Mouse (Mus musculus) liver (tissue): ENCODE results near the gene Prl7a1.

ENCODE experiments used
- DNase-seq: peaks from one replicate; pipeline ENCODE4 v3.0.0-alpha.2; 2020; ENCODE audit warnings: mixed read lengths

Gene Prl7a1

GRCm38 (mm10) chr13:27642393-27642792 is at the start of gene Prl7a1:
Gene Prl7a1, minus strand, starts transcription at chr13:27642493.
- DNase-seq = no peak

- no peak for DNase-seq
Observed at GRCm38 (mm10) chr13:27667936-27668335, 25.6 kb upstream of the Prl7a1 start, which contains the start of gene Prl7a2. Gene Prl7a2, minus strand, starts transcription at chr13:27668036.

- no peak for DNase-seq
Observed at GRCm38 (mm10) chr13:27660747-27661146, 18.5 kb upstream of the Prl7a1 start.

GRCm38 (mm10) chr13:27610482-27610881 is 31.8 kb downstream of the Prl7a1 start, which contains the start of gene Prl7b1:
Gene Prl7b1, minus strand, starts transcription at chr13:27610582.
- DNase-seq = no peak
